Mouse (Mus musculus) MEL (cell line): Measurements from ENCODE around the gene Enc1.

Experiments
- CTCF ChIP-seq, 3 experiments: IDR thresholded peaks in 2 of 3; conservative IDR thresholded peaks in 1 of 3; 2 replicates each; pipeline ENCODE4 v1.5.1; 2011 to 2012; ENCODE audit warnings: low read length in 3 of 3, low read depth in 2 of 3, mild to moderate bottlenecking in 2 of 3, improper control_type of control experiment in 1 of 3, inconsistent platforms in 1 of 3, mixed read lengths in 1 of 3, moderate library complexity in 1 of 3; ENCODE audit not compliant: control insufficient read depth in 1 of 3, insufficient read depth in 1 of 3, poor library complexity in 1 of 3, severe bottlenecking in 1 of 3
- ELF1 ChIP-seq: IDR thresholded peaks from 2 replicates; pipeline ENCODE4 v1.6.1; 2014; ENCODE audit warnings: low read depth, mild to moderate bottlenecking, inconsistent platforms, low read length, improper control_type of control experiment, moderate library complexity
- EP300 ChIP-seq, 2 experiments: IDR thresholded peaks; 2 replicates each; pipeline ENCODE4 v1.6.1; 2011; ENCODE audit warnings: improper control_type of control experiment in 2 of 2, low read length in 2 of 2, low read depth in 1 of 2, mild to moderate bottlenecking in 1 of 2
- JUND ChIP-seq: IDR thresholded peaks from 2 replicates; pipeline ENCODE4 v1.6.1; 2011; ENCODE audit warnings: low read depth, mild to moderate bottlenecking, improper control_type of control experiment, low read length
- KAT2A ChIP-seq: conservative IDR thresholded peaks from 2 replicates; pipeline ENCODE4 v1.6.1; 2012; ENCODE audit warnings: low read depth, low read length, improper control_type of control experiment, inconsistent platforms
- MAZ ChIP-seq: IDR thresholded peaks from 2 replicates; pipeline ENCODE4 v1.6.1; 2012; ENCODE audit warnings: low read depth, mild to moderate bottlenecking, inconsistent platforms, low read length, improper control_type of control experiment
- MYC ChIP-seq: IDR thresholded peaks from 2 replicates; pipeline ENCODE4 v1.6.1; 2011; ENCODE audit warnings: low read depth, mild to moderate bottlenecking, low read length, improper control_type of control experiment, moderate library complexity
- POLR2A ChIP-seq, 2 experiments: IDR thresholded peaks; 2 replicates each; pipeline ENCODE4 v1.6.1; 2011 to 2012; ENCODE audit warnings: low read length in 2 of 2, mild to moderate bottlenecking in 2 of 2, control low read depth in 1 of 2, improper control_type of control experiment in 1 of 2, low read depth in 1 of 2, moderate library complexity in 1 of 2; ENCODE audit not compliant: control insufficient read depth in 1 of 2, insufficient read depth in 1 of 2, poor library complexity in 1 of 2
- POLR2AphosphoS5 ChIP-seq: IDR thresholded peaks from 2 replicates; pipeline ENCODE4 v1.6.1; 2012; ENCODE audit warnings: low read depth, borderline replicate concordance, mild to moderate bottlenecking, inconsistent platforms, low read length, moderate library complexity, mixed read lengths
- SIN3A ChIP-seq: IDR thresholded peaks from 2 replicates; pipeline ENCODE4 v1.6.1; 2012; ENCODE audit warnings: low read length, improper control_type of control experiment, inconsistent platforms
- TBP ChIP-seq: IDR thresholded peaks from 2 replicates; pipeline ENCODE4 v1.8.0; 2011; ENCODE audit warnings: low read depth, low read length, improper control_type of control experiment
- TCF12 ChIP-seq: IDR thresholded peaks from 2 replicates; pipeline ENCODE4 v1.6.1; 2014; ENCODE audit warnings: low read depth, mild to moderate bottlenecking, inconsistent platforms, low read length, improper control_type of control experiment, moderate library complexity
- UBTF ChIP-seq: IDR thresholded peaks from 2 replicates; pipeline ENCODE4 v1.6.1; 2012; ENCODE audit warnings: low read depth, mild to moderate bottlenecking, inconsistent platforms, low read length, improper control_type of control experiment, moderate library complexity, borderline replicate concordance; ENCODE audit not compliant: insufficient read depth
- USF1 ChIP-seq: IDR thresholded peaks from 2 replicates; pipeline ENCODE4 v1.6.1; 2014; ENCODE audit warnings: low read depth, mild to moderate bottlenecking, inconsistent platforms, low read length, improper control_type of control experiment, moderate library complexity

GRCm38 (mm10) chr13:97271641-97272040 lies 30.7 kb downstream of the Enc1 start:
- no peak for TF ChIP-seq POLR2AphosphoS5
- TF ChIP-seq JUND = no peak
- no peak for TF ChIP-seq CTCF (IDR thresholded peaks at IDR 0.05 in 2 of 3, conservative IDR thresholded peaks at IDR 0.05 in 1 of 3; ENCODE audit: control insufficient read depth in 1 of 3, insufficient read depth in 1 of 3, low read depth in 2 of 3, low read length in 3 of 3, poor library complexity in 1 of 3, severe bottlenecking in 1 of 3)
- no peak for TF ChIP-seq SIN3A
- TF ChIP-seq USF1 = no peak
- no peak for TF ChIP-seq POLR2A (IDR thresholded peaks at IDR 0.05; ENCODE audit: control insufficient read depth in 1 of 2, insufficient read depth in 1 of 2, low read depth in 1 of 2, low read length in 2 of 2, poor library complexity in 1 of 2)
- TF ChIP-seq MYC = no peak
- TF ChIP-seq MAZ = no peak
- no peak for TF ChIP-seq EP300 (IDR thresholded peaks at IDR 0.05; ENCODE audit: low read depth in 1 of 2, low read length in 2 of 2)
- TF ChIP-seq ELF1 = no peak
- no peak for TF ChIP-seq TCF12
- no peak for TF ChIP-seq TBP
- no peak for TF ChIP-seq KAT2A
- TF ChIP-seq UBTF = no peak
